Mouse (Mus musculus): ENCODE results near the gene Impdh1. TPM values are rescaled to one million over a fixed set of nuclear protein-coding genes. Genes with fewer than 3 reads are reported as not detected.

The Impdh1 gene
- 26.3 and 41.7 TPM in 2 replicates for polyA plus RNA-seq (2014; fragmentation: Nextera tagmentation; extraction: Ambion mirVana)

DNA sequence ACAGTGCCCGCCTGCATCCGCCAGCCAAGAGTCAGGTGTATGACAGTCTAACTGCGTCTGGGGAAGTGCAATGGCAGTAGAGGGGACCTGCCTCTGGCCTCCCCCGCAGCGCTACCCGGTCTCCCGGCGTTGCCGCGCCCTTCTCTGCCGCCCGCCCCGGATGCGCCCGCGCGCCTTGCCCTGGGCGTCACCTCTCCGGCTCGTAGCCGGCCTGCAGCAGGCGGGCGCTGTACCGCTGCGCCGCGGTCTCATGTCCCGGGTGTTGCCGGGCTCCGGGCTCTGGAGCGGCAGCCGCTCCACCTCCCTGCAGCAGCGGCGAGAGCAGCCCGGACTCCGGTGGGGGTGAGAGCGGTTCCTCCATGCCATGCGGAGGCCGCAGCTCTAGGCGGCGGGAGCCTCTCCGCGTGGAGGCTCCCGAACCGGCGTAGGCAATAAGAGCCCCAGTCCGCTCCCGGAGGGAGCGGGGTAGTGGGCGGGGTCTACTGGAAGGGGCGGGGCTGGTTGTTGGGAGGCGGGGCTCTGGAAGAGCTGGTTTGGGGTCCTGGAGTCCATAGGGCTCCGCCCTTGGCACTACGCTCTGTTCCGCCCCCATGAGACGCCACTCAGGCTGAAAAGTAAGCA, at the start of gene Impdh1:
Gene Impdh1, minus strand, starts transcription at position 484 of the 621 bp plus-strand sequence.
- Histone ChIP-seq H3K36me3 (ENCODE audit: control insufficient read depth, insufficient read depth, low read length) (no peaks in the 10 kb centered on the region), H3K4me2 (replicated peaks; ENCODE audit: low read depth, low read length) (peak within 1 kb of the TSS; percentile 99), H3K4me1 (ENCODE audit: control insufficient read depth, insufficient read depth, low read length) (peaks cover 26% of the 10 kb centered on the region), H3K9me3 (ENCODE audit: control insufficient read depth, low read length) (no peaks in the 10 kb centered on the region), H3K27ac (ENCODE audit: low read depth, low read length) (no peak within 1 kb of the TSS), H3K9ac (ENCODE audit: low read depth, low read length) (peak within 1 kb of the TSS; percentile 65), H3K27me3 (ENCODE audit: control insufficient read depth, insufficient read depth, low read length) (no peaks in the 10 kb centered on the region; the same call in 1 of the 2 replicates), H3K4me3 (ENCODE audit: low read length) (peak within 1 kb of the TSS; percentile 72)
- WGBS = under 1% methylated on average over 55 of the region's 56 CpGs
- ATAC-seq (ENCODE audit: low FRiP score, low TSS enrichment) = peak; percentile 78

DNA sequence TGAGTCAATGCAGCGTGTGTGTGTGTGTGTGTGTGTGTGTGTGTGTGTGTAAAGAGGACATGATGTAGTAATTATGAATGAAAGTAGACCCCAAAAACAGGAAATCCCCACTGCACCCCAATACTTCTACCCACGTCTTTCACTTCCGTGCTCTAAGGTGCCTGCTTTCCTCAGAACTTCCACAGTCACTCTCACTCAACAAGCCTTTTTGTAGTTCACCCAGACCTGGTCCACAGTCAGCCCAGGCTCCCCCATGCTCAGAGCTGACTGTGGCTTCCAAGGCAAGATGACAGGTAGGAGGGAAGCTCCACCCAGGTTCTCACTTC, 48.3 kb upstream of the Impdh1 start:
- WGBS = 83% methylated on average over 3 of the region's 3 CpGs
- H3K27ac ChIP-seq (ENCODE audit: low read depth, low read length) = no peak overlapping the region
- H3K4me3 ChIP-seq (ENCODE audit: low read length) = no peak overlapping the region
- H3K27me3 ChIP-seq (ENCODE audit: control insufficient read depth, insufficient read depth, low read length) = no peaks in the 10 kb centered on the region
- H3K4me2 ChIP-seq (replicated peaks; ENCODE audit: low read depth, low read length) = no peak overlapping the region
- H3K4me1 ChIP-seq (ENCODE audit: control insufficient read depth, insufficient read depth, low read length) = no peaks in the 10 kb centered on the region
- H3K36me3 ChIP-seq (ENCODE audit: control insufficient read depth, insufficient read depth, low read length) = no peaks in the 10 kb centered on the region
- no peaks in the 10 kb centered on the region for H3K9me3 ChIP-seq (ENCODE audit: control insufficient read depth, low read length)
- H3K9ac ChIP-seq (ENCODE audit: low read depth, low read length) = no peak overlapping the region
- no peak for ATAC-seq (ENCODE audit: low FRiP score, low TSS enrichment)

DNA sequence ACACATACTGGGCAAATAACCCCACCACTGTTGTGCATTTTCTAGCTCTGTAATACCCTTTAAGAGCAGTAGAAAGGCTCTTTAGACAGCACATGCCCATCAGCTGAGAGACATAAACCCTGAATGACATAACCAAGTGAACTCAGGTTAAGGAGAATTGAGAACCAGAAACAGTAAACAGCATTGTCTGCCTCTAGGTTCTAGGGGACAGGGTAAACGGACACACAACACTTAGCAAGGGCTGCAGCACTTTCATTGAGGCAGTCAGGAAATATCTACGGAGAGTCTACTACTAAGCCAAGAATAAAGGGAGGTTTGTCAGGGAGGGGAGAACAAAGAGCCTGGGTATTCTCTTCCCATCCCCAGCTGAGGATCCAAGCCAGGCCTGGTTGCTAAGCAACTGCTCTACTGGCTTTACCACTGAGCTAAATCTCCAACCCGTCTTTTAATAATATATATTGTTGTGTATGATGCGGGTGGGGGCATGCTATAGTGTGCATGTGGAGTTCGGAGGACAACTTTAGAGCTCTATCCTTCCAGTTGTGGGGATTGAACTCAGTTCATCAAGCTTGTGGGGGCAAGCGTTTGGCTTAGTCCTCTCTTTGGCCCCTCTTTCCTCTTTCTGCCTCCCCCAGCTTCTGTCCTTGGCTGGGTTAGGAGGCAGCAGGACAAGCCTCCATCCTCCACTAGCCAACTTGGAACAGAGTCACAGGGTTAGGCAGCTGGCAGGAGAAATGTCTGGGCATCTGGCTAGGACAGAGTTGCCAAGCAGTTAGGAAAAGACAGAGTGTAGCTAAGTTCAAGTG, 47.7 kb upstream of the Impdh1 start:
- H3K36me3 ChIP-seq (ENCODE audit: control insufficient read depth, insufficient read depth, low read length) = no peaks in the 10 kb centered on the region
- H3K4me3 ChIP-seq (ENCODE audit: low read length) = no peak overlapping the region
- no peak for ATAC-seq (ENCODE audit: low FRiP score, low TSS enrichment)
- H3K27me3 ChIP-seq (ENCODE audit: control insufficient read depth, insufficient read depth, low read length) = no peaks in the 10 kb centered on the region
- no peak overlapping the region for H3K27ac ChIP-seq (ENCODE audit: low read depth, low read length)
- H3K4me2 ChIP-seq (replicated peaks; ENCODE audit: low read depth, low read length) = no peak overlapping the region
- H3K4me1 ChIP-seq (ENCODE audit: control insufficient read depth, insufficient read depth, low read length) = no peaks in the 10 kb centered on the region
- H3K9ac ChIP-seq (ENCODE audit: low read depth, low read length) = no peak overlapping the region
- no peaks in the 10 kb centered on the region for H3K9me3 ChIP-seq (ENCODE audit: control insufficient read depth, low read length)
- WGBS = 73% methylated on average over 6 of the region's 6 CpGs

DNA sequence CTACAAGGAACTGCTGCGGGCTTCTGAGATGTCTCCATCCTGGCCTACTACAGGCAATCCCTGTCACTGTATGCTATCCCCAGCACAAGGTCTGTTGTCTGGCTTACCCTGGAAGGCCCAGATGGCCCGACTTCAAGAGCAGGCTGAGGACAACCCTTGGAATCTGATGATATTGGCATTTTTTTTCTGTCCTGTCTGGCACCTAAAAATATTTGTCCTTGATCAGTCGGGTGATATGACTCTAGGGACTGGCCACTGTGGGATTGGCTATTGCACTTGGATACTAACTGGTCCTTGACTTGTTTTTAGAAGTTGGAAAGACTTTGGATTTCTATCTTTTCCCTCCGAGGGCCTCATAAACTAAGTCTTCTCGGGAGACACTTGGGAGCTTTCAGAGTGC, 45.7 kb upstream of the Impdh1 start:
- H3K4me1 ChIP-seq (ENCODE audit: control insufficient read depth, insufficient read depth, low read length) = no peaks in the 10 kb centered on the region

DNA sequence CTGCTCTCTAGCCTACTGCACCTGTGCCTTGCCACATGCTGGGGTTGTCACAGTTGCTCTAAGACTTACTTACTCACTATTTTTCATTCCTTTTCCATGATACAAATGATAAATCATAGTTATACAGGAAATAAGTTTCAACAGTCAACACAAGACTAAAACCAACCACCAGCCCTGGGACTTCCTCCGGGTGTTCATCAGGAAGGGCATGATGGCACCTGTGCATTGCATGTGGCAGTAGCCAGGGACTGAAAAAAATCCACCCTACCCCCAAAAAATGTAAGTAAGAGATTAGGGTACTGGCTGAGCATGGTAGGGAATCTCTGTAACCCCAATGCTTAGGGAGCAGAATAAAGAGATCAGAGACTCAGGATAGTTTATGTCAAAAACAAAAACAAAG, 43.3 kb upstream of the Impdh1 start:
- Histone ChIP-seq H3K36me3 (ENCODE audit: control insufficient read depth, insufficient read depth, low read length) (no peaks in the 10 kb centered on the region), H3K9ac (ENCODE audit: low read depth, low read length) (no peak overlapping the region), H3K9me3 (ENCODE audit: control insufficient read depth, low read length) (no peaks in the 10 kb centered on the region), H3K27me3 (ENCODE audit: control insufficient read depth, insufficient read depth, low read length) (no peaks in the 10 kb centered on the region), H3K4me1 (ENCODE audit: control insufficient read depth, insufficient read depth, low read length) (no peaks in the 10 kb centered on the region), H3K4me2 (replicated peaks; ENCODE audit: low read depth, low read length) (no peak overlapping the region), H3K4me3 (ENCODE audit: low read length) (no peak overlapping the region), H3K27ac (ENCODE audit: low read depth, low read length) (no peak overlapping the region)
- ATAC-seq (ENCODE audit: low FRiP score, low TSS enrichment) = no peak
- WGBS = 81% methylated on average over 1 of the region's 1 CpGs

More for the DNA sequence above, 45.7 kb upstream of the Impdh1 start:
- WGBS = 83% methylated on average over 5 of the region's 5 CpGs
- Histone ChIP-seq H3K4me2 (replicated peaks; ENCODE audit: low read depth, low read length) (no peak overlapping the region), H3K36me3 (ENCODE audit: control insufficient read depth, insufficient read depth, low read length) (no peaks in the 10 kb centered on the region), H3K9me3 (ENCODE audit: control insufficient read depth, low read length) (no peaks in the 10 kb centered on the region), H3K9ac (ENCODE audit: low read depth, low read length) (no peak overlapping the region), H3K4me3 (ENCODE audit: low read length) (no peak overlapping the region), H3K27ac (ENCODE audit: low read depth, low read length) (no peak overlapping the region), H3K27me3 (ENCODE audit: control insufficient read depth, insufficient read depth, low read length) (no peaks in the 10 kb centered on the region)
- ATAC-seq (ENCODE audit: low FRiP score, low TSS enrichment) = no peak

DNA sequence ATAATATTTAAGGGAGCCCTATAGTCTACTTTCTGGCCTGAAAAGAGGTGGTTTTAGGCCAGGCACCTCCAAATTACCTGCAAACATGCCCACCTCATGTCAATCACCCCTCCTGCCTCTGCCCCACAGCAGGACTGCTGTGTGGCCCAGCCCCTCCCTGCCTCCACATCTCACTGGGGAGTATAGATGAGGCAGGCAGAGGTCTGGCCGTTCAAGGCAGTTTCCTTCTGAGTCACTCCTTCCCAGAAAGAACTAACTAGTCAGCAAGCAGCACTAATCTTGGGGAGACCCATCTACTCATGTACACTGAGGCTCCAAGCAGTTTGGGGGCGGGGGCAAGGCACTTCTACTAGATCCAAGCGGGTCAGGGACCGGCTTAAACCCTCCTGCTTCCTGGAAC, 30.9 kb upstream of the Impdh1 start:
- H3K27me3 ChIP-seq (ENCODE audit: control insufficient read depth, insufficient read depth, low read length) = no peaks in the 10 kb centered on the region
- H3K9ac ChIP-seq (ENCODE audit: low read depth, low read length) = no peak overlapping the region
- no peak overlapping the region for H3K27ac ChIP-seq (ENCODE audit: low read depth, low read length)
- H3K36me3 ChIP-seq (ENCODE audit: control insufficient read depth, insufficient read depth, low read length) = no peaks in the 10 kb centered on the region
- H3K4me1 ChIP-seq (ENCODE audit: control insufficient read depth, insufficient read depth, low read length) = no peaks in the 10 kb centered on the region
- H3K4me2 ChIP-seq (replicated peaks; ENCODE audit: low read depth, low read length) = no peak overlapping the region
- no peak overlapping the region for H3K4me3 ChIP-seq (ENCODE audit: low read length)
- no peak for ATAC-seq (ENCODE audit: low FRiP score, low TSS enrichment)
- no peaks in the 10 kb centered on the region for H3K9me3 ChIP-seq (ENCODE audit: control insufficient read depth, low read length)
- 43% methylated on average over 4 of the region's 4 CpGs for WGBS

DNA sequence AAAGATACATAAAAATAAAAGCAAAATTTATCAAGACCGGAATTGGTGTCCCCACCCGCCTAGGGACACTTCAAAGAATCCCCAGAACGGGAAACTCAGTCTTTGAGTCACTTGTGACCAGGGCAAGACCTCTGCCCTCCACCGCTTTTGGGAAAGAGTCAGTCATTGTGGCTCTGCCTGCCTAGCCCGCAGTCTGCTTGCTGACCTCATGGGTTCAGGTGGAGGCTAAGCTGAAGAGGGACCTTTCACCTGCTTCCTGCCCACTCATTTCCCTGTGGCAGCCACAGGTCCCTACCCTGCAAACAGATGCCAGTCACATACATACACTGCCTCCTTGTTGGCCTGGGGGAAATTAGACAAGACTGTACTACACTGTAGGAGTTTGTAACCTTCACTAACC, 30.4 kb upstream of the Impdh1 start:
- Histone ChIP-seq H3K4me1 (ENCODE audit: control insufficient read depth, insufficient read depth, low read length) (no peaks in the 10 kb centered on the region), H3K9me3 (ENCODE audit: control insufficient read depth, low read length) (no peaks in the 10 kb centered on the region), H3K36me3 (ENCODE audit: control insufficient read depth, insufficient read depth, low read length) (no peaks in the 10 kb centered on the region), H3K27ac (ENCODE audit: low read depth, low read length) (no peak overlapping the region), H3K4me2 (replicated peaks; ENCODE audit: low read depth, low read length) (no peak overlapping the region), H3K27me3 (ENCODE audit: control insufficient read depth, insufficient read depth, low read length) (no peaks in the 10 kb centered on the region), H3K4me3 (ENCODE audit: low read length) (no peak overlapping the region), H3K9ac (ENCODE audit: low read depth, low read length) (no peak overlapping the region)
- no peak for ATAC-seq (ENCODE audit: low FRiP score, low TSS enrichment)
- 56% methylated on average over 5 of the region's 5 CpGs for WGBS

DNA sequence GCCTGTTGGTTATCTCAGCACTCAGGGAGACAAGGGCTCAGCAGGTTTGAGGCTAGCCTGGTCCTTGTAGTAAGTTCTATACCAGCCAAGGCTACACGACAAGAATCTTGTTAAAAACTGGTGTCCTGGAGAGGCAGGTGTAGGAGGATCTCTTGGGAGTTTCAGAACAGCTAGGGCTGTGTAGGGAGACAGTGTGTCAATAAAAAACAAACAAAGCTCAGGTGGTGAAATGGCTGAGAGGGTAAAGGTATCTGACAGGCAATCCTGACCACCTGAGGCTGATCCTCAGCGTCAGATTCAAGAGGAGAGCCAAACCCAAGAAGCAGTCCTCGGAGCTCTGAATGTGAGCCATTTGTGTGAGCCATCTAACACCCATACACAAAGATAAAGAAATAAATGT, 30.0 kb upstream of the Impdh1 start:
- Histone ChIP-seq H3K9me3 (ENCODE audit: control insufficient read depth, low read length) (no peaks in the 10 kb centered on the region), H3K36me3 (ENCODE audit: control insufficient read depth, insufficient read depth, low read length) (no peaks in the 10 kb centered on the region), H3K27me3 (ENCODE audit: control insufficient read depth, insufficient read depth, low read length) (no peaks in the 10 kb centered on the region), H3K9ac (ENCODE audit: low read depth, low read length) (no peak overlapping the region), H3K4me1 (ENCODE audit: control insufficient read depth, insufficient read depth, low read length) (no peaks in the 10 kb centered on the region), H3K4me2 (replicated peaks; ENCODE audit: low read depth, low read length) (no peak overlapping the region), H3K4me3 (ENCODE audit: low read length) (no peak overlapping the region), H3K27ac (ENCODE audit: low read depth, low read length) (no peak overlapping the region)
- ATAC-seq (ENCODE audit: low FRiP score, low TSS enrichment) = no peak
- 76% methylated on average over 3 of the region's 3 CpGs for WGBS

DNA sequence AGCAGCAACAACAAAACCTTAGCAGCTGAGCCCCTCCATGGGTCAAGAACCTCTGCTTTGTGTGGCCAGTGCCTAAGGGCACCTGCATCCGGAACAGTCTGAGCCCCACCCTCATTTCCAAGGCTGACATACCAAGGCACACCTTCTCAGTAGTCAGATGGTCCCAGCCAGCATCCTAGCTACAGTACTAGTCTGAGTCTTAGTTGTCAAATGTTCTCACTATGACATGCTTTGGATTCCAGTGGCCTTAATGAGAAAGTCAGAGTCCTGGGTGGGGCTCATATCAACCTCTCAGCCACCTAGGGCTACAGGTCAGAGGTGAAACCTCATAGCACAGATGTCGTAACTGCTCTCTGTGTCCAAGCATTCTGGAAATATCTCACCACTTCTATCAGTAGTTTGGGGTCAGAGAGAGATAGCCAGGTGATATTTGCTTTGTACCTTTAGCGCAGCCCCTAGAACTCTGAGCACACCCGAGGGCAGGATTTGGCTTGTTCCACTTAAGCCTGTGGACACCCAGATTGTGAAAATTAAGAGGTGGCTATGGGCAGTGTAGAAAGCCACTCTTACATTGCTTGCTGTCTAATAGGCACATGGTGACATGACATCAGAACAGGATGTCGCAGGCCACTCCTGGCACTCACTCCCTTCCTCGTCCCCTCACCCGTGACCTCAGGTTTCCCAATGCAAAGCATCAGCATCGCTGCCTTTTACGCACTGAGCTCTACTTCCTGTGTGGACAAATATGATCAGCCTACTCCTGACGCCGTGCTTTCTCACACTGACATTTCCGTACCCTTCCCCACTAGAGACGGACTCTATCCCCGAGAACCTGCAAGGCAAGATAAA, 29.3 kb upstream of the Impdh1 start:
- H3K4me2 ChIP-seq (replicated peaks; ENCODE audit: low read depth, low read length) = no peak overlapping the region
- H3K4me3 ChIP-seq (ENCODE audit: low read length) = no peak overlapping the region
- no peak overlapping the region for H3K9ac ChIP-seq (ENCODE audit: low read depth, low read length)
- H3K27me3 ChIP-seq (ENCODE audit: control insufficient read depth, insufficient read depth, low read length) = no peaks in the 10 kb centered on the region
- no peaks in the 10 kb centered on the region for H3K36me3 ChIP-seq (ENCODE audit: control insufficient read depth, insufficient read depth, low read length)
- WGBS = 64% methylated on average over 14 of the region's 14 CpGs
- ATAC-seq (ENCODE audit: low FRiP score, low TSS enrichment) = no peak
- H3K27ac ChIP-seq (ENCODE audit: low read depth, low read length) = no peak overlapping the region
- no peaks in the 10 kb centered on the region for H3K9me3 ChIP-seq (ENCODE audit: control insufficient read depth, low read length)
- H3K4me1 ChIP-seq (ENCODE audit: control insufficient read depth, insufficient read depth, low read length) = no peaks in the 10 kb centered on the region
